Mouse (Mus musculus) CD4-positive, CD25-positive, alpha-beta regulatory T cell, adult 4 months (primary cell): ENCODE data around the gene Gpsm1. TPM values are rescaled to one million over a fixed set of nuclear protein-coding genes. Genes with fewer than 3 reads are reported as not detected.
"Not testable (repeated sequence)": the region's sequence is repeated elsewhere in the genome, so short reads cannot be mapped to it uniquely, and the experiment has no call there.

Source experiments
- ATAC-seq: one replicate; pipeline ENCODE4 v1.8.0; 2017
- polyA plus RNA-seq, 2 experiments: library from polyadenylated mRNA; unstranded; fragments of 100-300 nt; shearing (Covaris generic); gene quantifications; one replicate each; pipeline ENCODE4 v1.2.1; 2017

The Gpsm1 gene
- polyA plus RNA-seq, 2 experiments from 2014 or later = 3.3 to 4.9 TPM

DNA sequence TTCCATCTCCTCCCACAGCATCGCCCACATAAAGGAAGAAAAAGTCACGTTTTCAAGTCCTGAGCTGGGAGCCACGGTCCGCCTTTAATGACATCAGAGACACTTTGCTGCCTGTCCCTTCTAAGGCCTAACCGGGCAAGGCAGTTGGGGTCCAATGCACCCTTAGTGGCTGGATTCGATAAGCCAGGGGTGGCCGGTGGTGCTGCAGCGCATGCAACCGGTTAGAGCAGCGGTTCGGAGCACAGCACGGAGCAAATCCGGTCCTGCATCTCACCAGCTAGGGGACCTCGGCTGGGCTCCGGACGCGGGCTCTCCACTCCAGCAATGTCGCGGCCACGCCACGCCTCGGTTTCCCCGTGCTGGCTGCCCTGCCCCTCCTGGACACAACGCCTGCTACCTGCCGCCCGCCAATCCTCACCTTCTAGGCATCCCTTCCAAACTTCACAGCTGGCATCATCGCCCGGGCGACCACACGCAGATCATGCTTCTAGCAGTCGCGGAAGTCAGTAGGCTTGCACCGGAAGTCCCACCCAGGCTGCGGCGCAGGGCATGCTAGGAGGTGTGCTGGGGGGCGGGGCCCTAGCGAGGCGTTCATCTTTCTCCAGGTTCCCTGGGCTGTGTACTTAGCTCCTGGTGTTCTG, 64.9 kb downstream of the Gpsm1 start, which contains the start of gene Snapc4:
Snapc4 (minus strand) TSS at position 523 of the 641 bp plus-strand sequence.
- ATAC-seq = peak; percentile 100

DNA sequence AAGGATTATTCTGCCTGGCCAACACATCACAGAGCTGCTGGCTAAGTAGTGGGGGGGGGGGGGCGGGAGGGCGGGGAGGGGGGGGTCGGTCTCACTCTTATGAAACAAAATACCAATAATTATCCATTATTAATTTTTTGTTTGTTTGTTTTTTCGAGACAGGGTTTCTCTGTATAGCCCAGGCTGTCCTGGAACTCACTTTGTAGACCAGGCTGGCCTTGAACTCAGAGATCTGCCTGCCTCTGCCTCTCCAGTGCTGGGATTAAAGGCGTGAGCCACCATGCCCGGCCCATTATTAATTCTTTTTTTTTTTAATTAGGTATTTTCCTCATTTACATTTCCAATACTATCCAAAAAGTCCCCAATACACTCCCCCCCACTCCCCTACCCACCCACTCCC, 65.6 kb downstream of the Gpsm1 start:
- not testable (repeated sequence) for ATAC-seq

DNA sequence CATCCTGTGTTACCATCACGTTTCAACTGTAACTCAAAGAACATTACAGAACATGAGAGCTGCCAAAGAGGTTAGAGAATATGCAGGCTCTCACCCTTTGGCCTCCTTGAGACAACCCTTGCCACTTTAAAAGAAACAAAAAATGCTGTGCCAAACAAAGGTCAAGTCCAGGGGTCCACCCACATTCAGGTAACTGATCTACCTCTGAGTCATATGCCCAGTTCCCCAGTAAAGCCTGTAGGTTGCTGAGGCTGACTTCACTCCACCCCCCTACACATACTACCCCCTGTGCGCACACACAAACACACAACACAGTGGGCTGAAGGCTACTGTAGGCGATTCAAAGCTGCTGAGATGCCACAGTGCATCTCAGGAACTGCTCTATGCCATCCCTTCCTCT, 72.4 kb downstream of the Gpsm1 start:
- no peak for ATAC-seq

DNA sequence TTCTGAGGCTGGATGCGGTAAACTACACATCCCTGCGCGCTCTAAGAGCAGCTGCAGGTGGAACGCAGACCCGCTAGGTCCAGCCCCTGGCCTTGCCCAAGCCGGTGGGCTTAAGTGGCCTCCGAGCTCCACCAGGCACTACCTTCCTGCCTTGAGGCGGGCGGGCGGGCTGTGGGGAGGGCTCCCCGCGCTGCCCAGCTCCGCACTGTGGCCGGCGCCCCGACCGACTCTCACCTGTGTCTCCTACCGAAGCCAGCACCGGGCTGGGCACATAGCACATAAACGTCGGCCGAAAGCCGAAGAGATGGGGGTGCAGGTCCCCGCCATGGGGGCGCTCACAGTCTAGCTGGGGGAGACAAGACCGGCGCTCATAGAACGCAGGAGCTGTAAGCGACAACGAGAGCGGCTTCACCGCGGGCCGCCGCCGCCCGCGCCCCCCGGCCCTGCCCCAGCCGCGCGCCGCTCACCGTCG, 73.4 kb downstream of the Gpsm1 start:
- no peak for ATAC-seq

DNA sequence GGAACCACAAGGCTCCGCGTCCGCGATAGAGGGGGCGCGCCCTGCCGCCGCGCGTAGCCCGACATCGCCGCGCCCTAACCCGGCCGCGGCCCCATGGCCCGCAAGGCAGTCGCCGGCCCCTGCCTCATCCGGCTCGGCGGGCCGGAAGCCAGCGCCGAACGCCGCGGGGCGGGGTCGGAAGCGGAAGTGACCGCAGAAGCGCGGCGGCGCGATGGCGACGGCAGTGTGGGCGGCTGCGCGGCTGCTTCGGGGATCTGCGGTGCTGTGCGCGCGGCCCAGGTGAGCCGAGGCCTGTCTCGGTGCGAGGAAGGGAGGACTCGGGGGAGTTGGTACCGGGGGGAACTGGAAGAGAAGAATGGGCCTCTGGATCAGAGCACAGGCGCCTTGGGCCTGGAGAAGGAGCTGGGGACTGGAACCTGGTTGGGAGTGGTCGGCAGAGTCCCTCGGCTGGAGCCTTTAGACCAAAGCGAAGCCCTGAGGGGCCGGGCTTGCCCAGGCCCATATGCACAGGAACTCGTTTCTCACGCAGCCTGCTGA, 73.9 kb downstream of the Gpsm1 start, which contains the start of the genes Entr1 and Pmpca:
Entr1 (minus strand) TSS at position 163 of the 537 bp plus-strand sequence.
Pmpca (plus strand) TSS at position 186 of the 537 bp plus-strand sequence.
- peak; percentile 98 for ATAC-seq

DNA sequence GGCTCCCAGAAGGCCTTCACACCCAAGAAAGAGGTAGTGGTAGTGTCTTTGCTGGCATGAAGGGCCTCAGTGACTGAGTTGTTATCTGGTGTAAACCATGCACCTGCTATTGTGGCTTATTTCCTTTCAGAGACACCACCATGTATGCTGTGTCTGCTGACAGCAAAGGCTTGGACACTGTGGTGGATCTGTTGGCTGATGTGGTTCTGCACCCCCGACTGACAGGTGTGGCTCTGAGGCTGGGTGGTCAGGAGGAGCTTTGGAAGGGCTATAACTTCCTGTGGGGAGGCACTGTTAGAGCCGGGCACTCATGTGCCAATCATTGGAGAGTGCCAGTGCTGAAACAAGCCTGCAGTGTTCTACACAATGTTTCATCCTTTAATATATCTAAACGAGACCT, 75.6 kb downstream of the Gpsm1 start:
- ATAC-seq = no peak

DNA sequence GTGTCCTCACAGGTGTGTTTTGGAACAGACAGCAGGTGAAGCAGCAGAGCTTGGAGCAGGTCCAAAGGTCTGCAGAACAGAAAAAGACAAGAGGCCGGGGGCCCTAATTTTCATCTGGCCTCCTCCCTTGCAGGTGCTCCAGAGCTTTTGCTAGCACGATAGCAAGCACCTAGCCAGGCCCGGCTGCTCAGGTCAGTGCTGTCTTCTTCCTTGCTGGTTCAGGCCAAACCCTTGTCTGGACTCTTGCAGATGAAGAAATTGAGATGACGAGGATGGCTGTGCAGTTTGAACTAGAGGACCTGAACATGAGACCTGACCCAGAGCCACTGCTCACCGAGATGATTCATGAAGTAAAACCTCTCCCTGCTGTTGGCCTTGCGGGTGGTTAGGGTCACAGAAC, 76.3 kb downstream of the Gpsm1 start:
- no peak for ATAC-seq

Other genes starting within 250 kb of the Gpsm1 start
- gene Nacc2, start 192.3 kb upstream of the Gpsm1 start, polyA plus RNA-seq = under 1 TPM; 0.44 to 0.75 TPM
- not detected for gene Lhx3, start 107.2 kb upstream of the Gpsm1 start, polyA plus RNA-seq
- gene Qsox2, start 78.0 kb upstream of the Gpsm1 start, polyA plus RNA-seq = 1 to 10 TPM; 2.0 to 2.1 TPM
- gene Ccdc187, start 21.0 kb upstream of the Gpsm1 start, polyA plus RNA-seq = not detected
- gene Dnlz, start 36.6 kb downstream of the Gpsm1 start, polyA plus RNA-seq = 1 to 10 TPM; 6.4 to 7.1 TPM
- under 1 TPM; 0.65 to 0.85 TPM for gene Card9, start 45.4 kb downstream of the Gpsm1 start, polyA plus RNA-seq
- 10 to 100 TPM; 25.6 to 56.4 TPM for gene Snapc4, start 65.1 kb downstream of the Gpsm1 start, polyA plus RNA-seq
- 10 to 100 TPM; 38.2 to 38.9 TPM for gene Entr1, start 73.8 kb downstream of the Gpsm1 start, polyA plus RNA-seq
- 100 to 1,000 TPM in 1 of 2 experiments, 10 to 100 TPM in 1; 84.7 to 128 TPM for gene Pmpca, start 73.8 kb downstream of the Gpsm1 start, polyA plus RNA-seq
- gene Inpp5e, start 93.7 kb downstream of the Gpsm1 start, polyA plus RNA-seq = 10 to 100 TPM in 1 of 2 experiments, 1 to 10 TPM in 1; 9.7 to 17.9 TPM
- gene Sec16a, start 129.7 kb downstream of the Gpsm1 start, polyA plus RNA-seq = 10 to 100 TPM; 24.8 to 31.7 TPM
- 10 to 100 TPM; 21.9 to 33.0 TPM for gene Notch1, start 201.1 kb downstream of the Gpsm1 start, polyA plus RNA-seq